Mouse (Mus musculus) embryonic facial prominence, embryonic 11.5 days (tissue): ENCODE results near the gene Dnah17. TPM values are rescaled to one million over a fixed set of nuclear protein-coding genes. Genes with fewer than 3 reads are reported as not detected.

Source experiments
- ATAC-seq: fragments of 200-750 bp; cut with Nextera tagmentation; replicated peaks from 2 replicates; pipeline ENCODE4 v1.8.0; 2017; ENCODE audit warnings: low read depth; ENCODE audit not compliant: insufficient number of reproducible peaks, low FRiP score, low TSS enrichment
- DNase-seq: peaks from one replicate; pipeline ENCODE4 v3.0.0-alpha.2; 2015; ENCODE audit warnings: low spot score
- H3K27ac ChIP-seq: fragments of 300-500 bp; sonication (generic); replicated peaks from 2 replicates; pipeline ENCODE4 v1.5.1; 2014; ENCODE audit warnings: mild to moderate bottlenecking, low read depth, low read length, control low read depth
- H3K27me3 ChIP-seq: fragments of 300-500 bp; sonication (generic); 2 replicates; pipeline ENCODE4 v1.6.1; 2014; ENCODE audit warnings: mild to moderate bottlenecking, low read length, moderate library complexity, mixed read lengths; ENCODE audit not compliant: control insufficient read depth, insufficient read depth
- H3K36me3 ChIP-seq: fragments of 300-500 bp; sonication (generic); replicated peaks from 2 replicates; pipeline ENCODE4 v1.6.1; 2014; ENCODE audit warnings: low read depth, mild to moderate bottlenecking, low read length, moderate library complexity, mixed read lengths; ENCODE audit not compliant: control insufficient read depth, insufficient read depth
- H3K4me1 ChIP-seq: fragments of 300-500 bp; sonication (generic); 2 replicates; pipeline ENCODE4 v1.6.1; 2014; ENCODE audit warnings: low read length, mixed read lengths; ENCODE audit not compliant: control insufficient read depth, insufficient read depth
- H3K4me2 ChIP-seq: fragments of 300-500 bp; sonication (generic); 2 replicates; pipeline ENCODE4 v1.6.1; 2014; ENCODE audit warnings: low read depth, mild to moderate bottlenecking, control low read depth, low read length, moderate library complexity
- H3K4me3 ChIP-seq: fragments of 300-500 bp; sonication (generic); 2 replicates; pipeline ENCODE4 v1.5.1; 2014; ENCODE audit warnings: low read depth, low read length, control low read depth
- H3K9ac ChIP-seq: fragments of 300-500 bp; sonication (generic); replicated peaks from 2 replicates; pipeline ENCODE4 v1.6.1; 2014; ENCODE audit warnings: mild to moderate bottlenecking, control low read depth, low read length
- H3K9me3 ChIP-seq: fragments of 300-500 bp; sonication (generic); replicated peaks from 2 replicates; pipeline ENCODE4 v1.6.1; 2016; ENCODE audit warnings: mild to moderate bottlenecking, low read length, inconsistent platforms, mixed read lengths; ENCODE audit not compliant: control insufficient read depth
- WGBS: fragments of 180-500 bp; shearing (Covaris S2); extraction: QIAGEN DNeasy Blood & Tissue Kit; methylation state at CpG from one replicate; pipeline ENCODE4 v1.1.7; 2014; 5-methylcytosine and 5-hydroxymethylcytosine counted together
- polyA plus RNA-seq: library from polyadenylated mRNA; unstranded; fragments of >200 nt; fragmentation: Nextera tagmentation; extraction: Ambion mirVana; gene quantifications from 2 replicates; pipeline ENCODE4 v1.2.1, GENCODE M21; 2014

Gene Dnah17
- polyA plus RNA-seq, 1 experiment from 2014 or later = 0.10 TPM

GRCm38 (mm10) chr11:118034395-118034794, 96.0 kb downstream of the Dnah17 start:
- H3K27me3 ChIP-seq = no peaks in the 10 kb centered on the region
- DNase-seq = no peak

GRCm38 (mm10) chr11:118031134-118031533, 99.3 kb downstream of the Dnah17 start:
- WGBS = 98% methylated on average over 9 of the region's 9 CpGs
- no peak for ATAC-seq
- H3K4me3 ChIP-seq = no peak overlapping the region
- H3K27me3 ChIP-seq = no peaks in the 10 kb centered on the region
- no peak overlapping the region for H3K27ac ChIP-seq
- H3K36me3 ChIP-seq = no peaks in the 10 kb centered on the region
- H3K4me1 ChIP-seq = no peaks in the 10 kb centered on the region
- no peaks in the 10 kb centered on the region for H3K9me3 ChIP-seq
- no peak overlapping the region for H3K9ac ChIP-seq
- H3K4me2 ChIP-seq = no peak overlapping the region
- DNase-seq = no peak

More at GRCm38 (mm10) chr11:118034395-118034794, 96.0 kb downstream of the Dnah17 start:
- Histone ChIP-seq H3K4me2 (no peak overlapping the region), H3K27ac (no peak overlapping the region), H3K4me1 (no peaks in the 10 kb centered on the region), H3K36me3 (no peaks in the 10 kb centered on the region), H3K9me3 (no peaks in the 10 kb centered on the region), H3K4me3 (no peak overlapping the region), H3K9ac (no peak overlapping the region)
- WGBS = 84% methylated on average over 13 of the region's 13 CpGs
- ATAC-seq = no peak

GRCm38 (mm10) chr11:118029170-118029569, 101.3 kb downstream of the Dnah17 start:
- Histone ChIP-seq H3K9ac (no peak overlapping the region), H3K9me3 (no peaks in the 10 kb centered on the region), H3K4me1 (no peaks in the 10 kb centered on the region), H3K27me3 (no peaks in the 10 kb centered on the region), H3K4me2 (no peak overlapping the region), H3K4me3 (no peak overlapping the region), H3K27ac (no peak overlapping the region), H3K36me3 (no peaks in the 10 kb centered on the region; the same call in 1 of the 2 replicates)
- ATAC-seq = no peak
- DNase-seq = no peak
- WGBS = 95% methylated on average over 6 of the region's 6 CpGs

GRCm38 (mm10) chr11:118024111-118024510, 106.3 kb downstream of the Dnah17 start:
- ATAC-seq (no peak), DNase-seq (no peak)
- WGBS = 63% methylated on average over 2 of the region's 2 CpGs
- Histone ChIP-seq H3K27ac (no peak overlapping the region), H3K4me2 (no peak overlapping the region), H3K9me3 (no peaks in the 10 kb centered on the region), H3K27me3 (no peaks in the 10 kb centered on the region), H3K36me3 (no peaks in the 10 kb centered on the region; the same call in none of the 2 replicates), H3K9ac (no peak overlapping the region), H3K4me3 (no peak overlapping the region), H3K4me1 (no peaks in the 10 kb centered on the region)

GRCm38 (mm10) chr11:118023475-118023874, 107.0 kb downstream of the Dnah17 start:
- ATAC-seq = no peak
- no peaks in the 10 kb centered on the region for H3K9me3 ChIP-seq
- no peaks in the 10 kb centered on the region for H3K4me1 ChIP-seq
- H3K36me3 ChIP-seq = no peaks in the 10 kb centered on the region; the same call in none of the 2 replicates
- WGBS = 95% methylated on average over 7 of the region's 7 CpGs
- H3K4me3 ChIP-seq = no peak overlapping the region
- no peak overlapping the region for H3K4me2 ChIP-seq
- H3K9ac ChIP-seq = no peak overlapping the region
- H3K27ac ChIP-seq = no peak overlapping the region
- H3K27me3 ChIP-seq = no peaks in the 10 kb centered on the region
- no peak for DNase-seq

GRCm38 (mm10) chr11:118021806-118022205, 108.6 kb downstream of the Dnah17 start:
- Histone ChIP-seq H3K9ac (no peak overlapping the region), H3K27ac (no peak overlapping the region), H3K36me3 (no peaks in the 10 kb centered on the region; the same call in none of the 2 replicates), H3K4me1 (no peaks in the 10 kb centered on the region), H3K9me3 (no peaks in the 10 kb centered on the region), H3K4me3 (no peak overlapping the region), H3K27me3 (no peaks in the 10 kb centered on the region), H3K4me2 (no peak overlapping the region)
- 64% methylated on average over 1 of the region's 1 CpGs for WGBS
- DNase-seq (peak; percentile 77), ATAC-seq (no peak)

- DNase-seq (no peak), ATAC-seq (no peak)
- no peaks in the 10 kb centered on the region for H3K9me3 ChIP-seq
- no peaks in the 10 kb centered on the region; the same call in none of the 2 replicates for H3K36me3 ChIP-seq
- 96% methylated on average over 4 of the region's 4 CpGs for WGBS
- H3K27ac ChIP-seq = no peak overlapping the region; the same call in 1 of the 2 replicates
- no peaks in the 10 kb centered on the region for H3K4me1 ChIP-seq
- no peaks in the 10 kb centered on the region for H3K27me3 ChIP-seq
- no peak overlapping the region for H3K9ac ChIP-seq
- no peak overlapping the region for H3K4me3 ChIP-seq
- no peak overlapping the region for H3K4me2 ChIP-seq
Measured at GRCm38 (mm10) chr11:118018328-118018727, 112.1 kb downstream of the Dnah17 start.

GRCm38 (mm10) chr11:118015381-118016145, 114.9 kb downstream of the Dnah17 start:
- Histone ChIP-seq H3K36me3 (no peaks in the 10 kb centered on the region; the same call in none of the 2 replicates), H3K4me1 (no peaks in the 10 kb centered on the region), H3K9me3 (no peaks in the 10 kb centered on the region), H3K9ac (no peak overlapping the region), H3K27me3 (no peaks in the 10 kb centered on the region), H3K27ac (no peak overlapping the region), H3K4me3 (no peak overlapping the region), H3K4me2 (no peak overlapping the region)
- WGBS = 88% methylated on average over 8 of the region's 8 CpGs
- DNase-seq (no peak), ATAC-seq (no peak)
